Mouse (Mus musculus) WW6 (cell line): Measurements from ENCODE around the gene Rnf2.

Experiments used
- DNase-seq: peaks from one replicate; pipeline ENCODE4 v3.0.0-alpha.2; 2013; ENCODE audit warnings: low read depth, low spot score

Gene Rnf2

GRCm38 (mm10) chr1:151500531-151501361 is at the start of gene Rnf2:
Gene Rnf2 (minus strand): TSS chr1:151500955.
- DNase-seq = peak; percentile 87

- DNase-seq = no peak
These were observed 49.0 kb upstream of the Rnf2 start for GRCm38 (mm10) chr1:151549794-151550193.

GRCm38 (mm10) chr1:151548896-151549610 is 48.3 kb upstream of the Rnf2 start:
- DNase-seq = no peak

GRCm38 (mm10) chr1:151545571-151545970 is 44.8 kb upstream of the Rnf2 start:
- no peak for DNase-seq

DNA sequence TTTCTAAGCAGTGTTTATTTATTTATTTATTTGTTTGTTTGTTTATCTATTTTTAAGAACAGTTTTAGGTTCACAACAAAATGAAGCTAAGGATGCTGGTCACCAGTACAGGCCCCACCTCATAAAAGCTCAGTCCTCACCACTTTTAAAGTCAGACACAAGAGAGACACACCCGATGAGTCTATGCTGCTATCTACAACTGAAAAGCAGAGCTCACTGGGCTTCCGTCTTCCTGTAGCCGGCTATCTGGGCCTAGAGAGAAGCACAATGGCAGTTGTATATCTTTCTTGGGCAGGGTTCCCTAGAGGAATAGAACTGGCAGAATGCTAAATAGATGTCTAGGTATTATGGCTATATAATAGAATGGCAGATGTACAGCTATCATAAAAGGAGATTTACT is 43.8 kb upstream of the Rnf2 start:
- no peak for DNase-seq

DNA sequence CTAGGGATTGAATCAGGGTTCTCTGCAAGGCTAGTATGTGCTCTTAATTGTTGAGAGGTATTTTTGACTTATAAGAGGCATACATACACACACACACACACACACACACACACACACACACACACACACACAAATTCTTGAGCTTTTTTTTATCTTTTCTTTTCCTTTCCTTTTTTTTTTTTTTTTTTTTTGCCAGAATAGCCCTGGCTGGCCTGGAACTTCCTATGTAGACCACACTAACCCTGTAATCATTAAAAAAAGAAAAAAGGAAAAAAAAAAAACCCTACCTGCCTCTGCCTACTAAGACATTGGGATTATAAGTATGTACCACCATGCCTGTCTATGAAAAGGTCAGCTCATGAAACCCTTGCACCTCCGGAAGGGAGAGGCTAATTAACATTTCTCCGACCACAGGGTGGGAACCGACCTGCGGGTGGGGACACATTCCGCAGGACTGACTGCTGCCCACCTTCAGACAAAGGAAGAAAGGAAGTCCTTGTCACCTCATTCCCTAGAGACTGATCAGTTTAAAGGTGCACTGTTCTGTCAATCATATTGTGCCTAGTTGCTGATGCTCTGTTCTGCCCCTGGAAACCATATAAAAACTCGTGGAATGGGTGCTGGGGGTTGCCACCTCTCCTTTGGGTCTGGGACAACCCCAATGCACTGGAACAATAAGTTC is 43.2 kb upstream of the Rnf2 start:
- DNase-seq = no peak

DNA sequence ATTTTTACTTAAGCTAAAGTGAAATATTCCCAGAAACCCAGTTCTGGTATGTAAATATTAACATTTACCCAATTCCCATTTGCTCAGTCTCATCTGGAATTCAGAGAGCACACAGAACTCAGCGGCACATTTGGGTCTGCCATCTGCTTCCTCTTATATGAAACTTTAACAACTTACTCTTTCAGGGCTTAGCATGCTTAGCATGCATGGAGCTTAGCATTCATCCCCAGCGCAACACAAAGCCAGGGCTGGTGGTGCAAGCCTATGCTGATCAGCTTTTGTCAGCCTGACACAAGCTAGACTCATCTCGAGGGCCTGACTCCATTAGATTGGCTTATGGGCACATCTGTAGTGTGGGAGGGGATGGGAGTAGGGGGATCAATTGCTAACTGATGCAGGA is 25.9 kb upstream of the Rnf2 start:
- no peak for DNase-seq

GRCm38 (mm10) chr1:151517571-151518250 is 17.0 kb upstream of the Rnf2 start:
- no peak for DNase-seq

DNA sequence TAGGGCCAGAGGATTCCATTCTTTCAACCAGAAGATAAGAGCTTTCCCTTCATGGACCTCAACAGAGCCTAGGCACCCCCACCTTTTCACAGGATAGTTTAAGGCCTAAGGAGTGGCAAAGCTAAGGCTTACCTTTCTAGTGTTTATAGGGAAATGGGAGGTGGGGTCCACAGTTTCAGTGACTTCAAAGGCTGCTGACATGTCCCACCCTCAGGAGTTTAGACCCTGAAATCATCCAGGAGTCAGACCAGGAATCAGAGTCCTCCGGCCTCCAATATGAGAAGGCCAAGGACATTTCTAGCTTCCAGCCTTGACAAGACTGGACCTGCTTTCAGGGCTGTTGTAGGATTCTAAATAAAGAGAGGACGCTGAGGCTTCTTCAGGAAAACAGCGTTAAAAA is 16.1 kb upstream of the Rnf2 start:
- DNase-seq = no peak

GRCm38 (mm10) chr1:151515733-151516132 is 15.0 kb upstream of the Rnf2 start:
- no peak for DNase-seq

DNA sequence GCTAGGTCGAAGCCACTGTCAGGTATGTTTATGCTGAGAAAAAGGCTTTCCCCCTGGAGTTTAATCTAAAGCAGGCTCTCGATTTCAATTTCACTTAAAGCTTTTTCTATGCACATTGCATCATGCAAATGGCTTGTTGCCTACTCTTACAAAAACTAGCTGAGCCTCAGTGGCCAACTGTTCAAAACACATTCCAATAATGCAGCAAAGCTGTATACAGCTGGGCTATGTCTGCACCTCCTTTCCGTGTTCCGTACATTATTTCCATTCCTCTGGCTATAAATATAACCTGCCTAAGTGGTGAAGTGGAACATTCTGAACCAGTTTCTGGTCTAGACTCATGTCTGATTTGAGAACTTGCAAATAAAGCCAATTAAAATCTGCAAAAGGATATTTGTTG is 13.4 kb upstream of the Rnf2 start:
- DNase-seq = no peak

- no peak for DNase-seq
These were observed 10.1 kb upstream of the Rnf2 start for GRCm38 (mm10) chr1:151510811-151511210.

GRCm38 (mm10) chr1:151499815-151500501 is 797 bp downstream of the Rnf2 start:
- DNase-seq = no peak

DNA sequence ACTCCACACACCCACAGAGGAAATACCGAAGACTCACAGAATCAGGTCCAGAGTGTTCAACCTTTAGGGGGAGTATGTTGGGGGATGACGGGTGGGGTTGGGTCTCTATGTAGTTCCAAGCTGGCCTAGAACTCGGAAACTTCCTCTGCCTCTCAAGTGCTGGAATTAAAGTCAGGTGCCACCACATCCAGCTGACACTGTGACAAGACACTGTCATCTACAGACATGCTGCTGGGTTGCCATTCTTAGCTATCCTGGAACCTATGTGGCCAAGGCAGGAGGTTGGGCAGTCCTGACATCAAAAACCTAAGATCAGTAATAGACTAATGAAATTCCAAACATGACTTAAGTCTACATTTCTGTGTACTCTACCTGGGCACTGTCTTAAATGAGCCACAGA is 2.4 kb downstream of the Rnf2 start:
- DNase-seq = no peak

DNA sequence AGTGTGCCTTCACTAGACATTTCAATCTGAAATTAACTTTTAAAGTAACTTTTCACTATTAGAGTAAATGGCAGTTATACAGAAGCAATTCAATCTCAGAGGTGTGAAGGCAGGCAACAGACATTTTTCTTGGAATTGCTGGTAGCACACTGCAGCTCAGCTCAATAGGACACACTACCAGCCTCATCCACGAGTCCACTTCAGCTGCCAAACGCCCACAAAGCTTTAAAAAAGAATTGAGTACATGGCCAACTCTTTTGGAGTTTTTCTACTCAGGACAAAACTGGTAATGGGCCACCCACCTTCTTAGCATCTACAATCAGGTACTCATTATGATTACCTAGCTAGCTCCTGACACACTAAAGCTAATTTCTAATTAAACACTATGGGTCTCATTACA is 2.8 kb downstream of the Rnf2 start:
- no peak for DNase-seq

DNA sequence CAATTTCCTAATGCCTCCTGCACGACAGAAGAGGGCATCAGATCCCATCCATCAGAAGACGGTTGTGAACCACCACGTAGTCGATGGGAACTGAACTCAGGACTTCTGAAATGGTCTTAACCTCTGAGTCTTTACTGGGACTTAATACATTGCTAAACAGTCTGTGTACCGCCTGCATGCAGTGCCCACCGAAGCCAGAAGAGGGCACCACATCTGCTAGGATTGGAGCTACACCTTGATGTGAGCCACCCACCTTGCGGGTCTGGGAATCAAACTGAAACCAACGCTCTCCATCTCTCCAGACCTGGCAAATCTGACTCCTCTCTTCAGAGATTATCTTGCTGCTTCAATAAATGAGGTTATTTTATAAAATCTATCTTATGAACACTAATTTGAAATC is 3.7 kb downstream of the Rnf2 start:
- DNase-seq = peak; percentile 60

DNA sequence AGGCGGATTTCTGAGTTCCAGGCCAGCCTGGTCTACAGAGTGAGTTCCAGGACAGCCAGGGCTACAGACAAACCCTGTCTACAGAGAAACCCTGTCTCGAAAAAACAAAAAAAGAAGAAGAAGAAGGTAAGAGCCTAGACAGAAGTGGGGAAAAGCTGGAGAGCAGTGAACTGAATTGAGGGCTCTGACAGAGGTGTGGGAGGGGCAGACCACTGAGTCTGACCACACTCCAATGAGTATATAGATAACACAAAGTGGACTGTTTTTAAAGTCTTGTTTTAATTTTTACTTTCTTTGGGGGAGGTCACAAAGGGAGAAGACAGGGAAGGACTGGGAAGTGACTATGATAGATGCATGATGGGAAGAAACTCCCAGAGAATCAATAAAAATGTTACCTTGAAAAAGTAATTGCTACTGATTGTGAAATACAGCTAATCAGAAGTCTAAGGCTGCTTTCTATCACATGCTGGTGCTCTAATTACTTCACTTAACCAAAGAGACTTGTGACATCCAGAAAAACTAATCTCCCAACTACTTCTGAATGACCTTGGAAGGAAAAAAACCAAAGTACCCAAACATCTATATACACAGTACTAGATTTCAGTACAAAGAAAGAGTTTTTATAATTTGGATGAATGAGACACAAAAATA is 5.0 kb downstream of the Rnf2 start:
- no peak for DNase-seq

- no peak for DNase-seq
These were observed 6.0 kb downstream of the Rnf2 start for GRCm38 (mm10) chr1:151494711-151495110.

DNA sequence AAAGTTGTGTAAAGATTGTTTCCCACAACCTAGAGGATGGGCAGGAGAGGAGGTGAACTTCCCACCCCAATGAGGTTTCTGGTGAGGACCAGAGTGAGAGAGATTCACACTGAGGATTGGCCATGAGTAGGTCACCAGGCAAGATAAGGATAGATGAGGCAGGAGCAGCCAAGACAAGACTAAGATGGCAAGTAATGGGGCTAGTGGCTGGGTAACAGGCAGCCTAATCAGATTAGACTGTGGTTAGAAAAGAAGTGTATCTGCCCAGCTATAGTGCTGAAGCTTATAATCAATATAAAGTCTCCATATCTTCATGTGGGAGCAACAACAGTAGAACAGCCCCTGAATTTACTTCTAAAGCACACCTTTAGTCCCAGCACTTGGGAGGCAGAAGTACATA is 6.9 kb downstream of the Rnf2 start:
- no peak for DNase-seq

DNA sequence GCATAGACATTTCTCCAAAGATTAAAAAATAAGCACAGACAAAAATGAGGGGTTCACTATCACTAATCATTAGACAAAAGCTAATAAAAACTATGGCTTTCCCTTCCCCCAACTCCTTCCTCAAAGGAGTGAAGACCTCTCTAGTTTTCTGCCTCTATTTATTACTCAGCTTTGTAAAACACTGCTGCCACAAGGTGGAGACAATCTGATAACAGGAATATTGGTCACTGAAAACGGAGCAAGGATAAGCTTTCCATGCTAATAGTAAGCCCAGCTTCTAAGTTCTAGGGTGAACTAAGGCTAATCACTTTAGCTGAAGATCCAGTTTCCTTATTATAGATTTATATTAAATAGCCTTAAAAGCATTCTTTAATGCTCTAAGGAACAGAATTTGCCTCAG is 8.3 kb downstream of the Rnf2 start:
- DNase-seq = no peak

- DNase-seq = no peak
These were observed 10.9 kb downstream of the Rnf2 start for GRCm38 (mm10) chr1:151489806-151490205.
